Mouse (Mus musculus): ENCODE data around the gene Aldoc.

GRCm38 (mm10) chr11:78318411-78318810 lies 4.4 kb upstream of the Aldoc start:
- TF ChIP-seq POLR2A (IDR thresholded peaks at IDR 0.05; ENCODE audit: borderline replicate concordance, control insufficient read depth, low read depth, low read length) (no peak), CTCF (IDR thresholded peaks at IDR 0.05; ENCODE audit: control insufficient read depth, insufficient read depth, low read length) (no peak)
